Mouse (Mus musculus) layer of hippocampus, adult 6 months (tissue): Measurements from ENCODE around the gene Nol7. TPM values are rescaled to one million over a fixed set of nuclear protein-coding genes. Genes with fewer than 3 reads are reported as not detected.

Source experiments
- long read RNA-seq, 2 experiments: library from polyadenylated mRNA; unstranded; transcript quantifications; one replicate each; pipeline ENCODE4 v2.0.0; 2019 to 2020
- polyA plus RNA-seq: library from polyadenylated mRNA; unstranded; fragments of <200 nt; fragmentation: Nextera tagmentation; gene quantifications from 2 replicates; pipeline ENCODE4 v1.2.3, GENCODE M21; 2021

Gene Nol7
- polyA plus RNA-seq: 183 and 189 TPM in 2 replicates
- long read RNA-seq, experiment 1, transcript Nol7-201 (8 exons, 1,800 nt): major isoform, 34 of 97 reads
- long read RNA-seq, experiment 1, partial matches to known transcripts: 54 of 97 reads
- long read RNA-seq, experiment 1, other reads (novel, unspliced or antisense): 5 of 97 reads
- long read RNA-seq, experiment 2, transcript Nol7-201 (8 exons, 1,800 nt): major isoform, 53 of 72 reads
- long read RNA-seq, experiment 2, partial matches to known transcripts: 17 of 72 reads
- long read RNA-seq, experiment 2, other reads (novel, unspliced or antisense): 2 of 72 reads

GRCm38 (mm10) chr13:43398297-43399080 is at the start of gene Nol7:
Gene Nol7 (plus strand): TSS chr13:43398390.

GRCm38 (mm10) chr13:43364985-43365824 is 33.0 kb upstream of the Nol7 start, which contains the start of gene Sirt5:
Gene Sirt5 (plus strand): TSS chr13:43365496.

Other genes starting within 250 kb of the Nol7 start
- 41.1 and 45.5 TPM in 2 replicates for gene Tbc1d7, start 226.9 kb upstream of the Nol7 start, polyA plus RNA-seq
- 5.7 and 6.3 TPM in 2 replicates for gene Gfod1, start 94.2 kb upstream of the Nol7 start, polyA plus RNA-seq
- gene Sirt5, start 32.9 kb upstream of the Nol7 start, polyA plus RNA-seq: 21.1 and 23.2 TPM in 2 replicates
- 11.2 and 11.3 TPM in 2 replicates for gene Ranbp9, start 82.9 kb downstream of the Nol7 start, polyA plus RNA-seq
- 14.9 and 16.9 TPM in 2 replicates for gene Mcur1, start 161.8 kb downstream of the Nol7 start, polyA plus RNA-seq
- gene Rnf182, start 217.3 kb downstream of the Nol7 start, polyA plus RNA-seq: 23.9 and 30.6 TPM in 2 replicates